Comparison of ENCODE assay signal across 8 mouse cellular contexts in the genomic region with DNA sequence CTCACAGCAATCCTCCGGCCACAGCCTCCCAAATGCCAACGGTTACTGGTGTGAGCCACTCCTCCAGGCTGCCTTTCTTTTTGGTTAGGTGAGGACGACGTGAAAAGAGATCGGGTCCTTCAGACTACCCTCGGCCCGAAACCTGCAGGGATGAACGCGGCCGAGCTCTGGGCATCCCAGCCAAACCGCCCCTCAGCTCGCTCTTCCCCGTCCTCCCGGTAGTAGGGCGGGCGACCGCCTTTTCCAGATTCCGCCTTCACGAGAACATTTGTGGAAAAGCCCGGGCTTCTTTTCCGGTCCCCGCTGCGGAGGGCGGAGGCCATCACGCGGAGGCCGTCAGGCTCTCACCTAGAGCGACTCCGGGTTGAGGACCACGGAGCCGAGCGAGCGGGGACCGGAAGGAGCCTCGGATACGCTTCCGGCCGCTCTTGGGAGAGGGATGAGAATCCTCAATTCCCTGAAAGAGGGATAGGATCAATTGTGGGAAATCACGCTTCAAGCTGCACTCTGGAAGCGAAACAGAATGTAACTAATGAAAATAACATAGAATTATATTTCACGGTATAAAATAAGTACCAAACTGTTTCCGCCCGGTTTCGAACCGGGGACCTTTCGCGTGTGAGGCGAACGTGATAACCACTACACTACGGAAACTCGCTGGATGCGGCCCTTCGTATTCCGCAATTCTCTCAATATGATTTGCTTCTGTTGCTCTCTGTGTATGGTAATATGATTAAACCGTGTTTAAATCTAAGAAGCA. TPM values are rescaled to one million over a fixed set of nuclear protein-coding genes. Genes with fewer than 3 reads are reported as not detected.
DNase-seq lines count a peak whose midpoint lies in the region; ATAC-seq lines count a peak whose summit lies in the region.

No protein-coding gene starts in this region.

- peaks cover 45% of the 10 kb centered on the region for H3K4me1 ChIP-seq in megakaryocyte, embryonic 14.5 days

- no peaks in the 10 kb centered on the region for H3K9me3 ChIP-seq in megakaryocyte, embryonic 14.5 days

- H3K27me3 ChIP-seq in megakaryocyte, embryonic 14.5 days (replicated peaks), result no peaks in the 10 kb centered on the region

- no peaks in the 10 kb centered on the region for H3K36me3 ChIP-seq in megakaryocyte, embryonic 14.5 days (replicated peaks; ENCODE audit: low read length)

- DNase-seq in R1 (ENCODE audit: low read depth, low spot score), result peak; percentile 95
- peak; percentile 84 to 86 for DNase-seq in gastrocnemius, adult 8-10 months (ENCODE audit: low spot score in 2 of 2)
- peak; percentile 97 for DNase-seq in induced T-regulatory cell, adult 2 months (ENCODE audit: low read depth)
- DNase-seq in left cerebral cortex, adult 9 months (ENCODE audit: low spot score in 2 of 2), result peak; percentile 81 to 97
- DNase-seq in right cerebral cortex, adult 2 months (ENCODE audit: low spot score in 2 of 2), result peak; percentile 96 to 97
- DNase-seq in urinary bladder, postnatal 10 days (ENCODE audit: low spot score), result peak; percentile 68

- peak overlapping the region; percentile 94 for H3K4me3 ChIP-seq in megakaryocyte, embryonic 14.5 days (replicated peaks)

- ATAC-seq in common myeloid progenitor, adult 5-6 weeks (replicated peaks; ENCODE audit: low read depth, poor library complexity, severe bottlenecking), result peak; percentile 68

RNA-seq across cellular contexts. Expression of gene Btn1a1, which starts 20.0 kb away (rescaled TPM):
- total RNA-seq in common myeloid progenitor, adult 5-6 weeks (2017), result not detected in 2 replicates
- not detected for total RNA-seq in gastrocnemius, adult 8-10 months (2022)
- polyA plus RNA-seq in megakaryocyte, embryonic 14.5 days (2012; ENCODE audit: insufficient read depth, low replicate concordance), result not detected in 2 replicates

RNA-seq across cellular contexts. Expression of gene Abt1, which starts 22.1 kb away (rescaled TPM):
- 14.7 and 15.6 TPM in 2 replicates for total RNA-seq in common myeloid progenitor, adult 5-6 weeks (2017)
- total RNA-seq in gastrocnemius, adult 8-10 months (2022), result 1 to 10 TPM; 3.2 to 4.8 (median 4.0) TPM
- polyA plus RNA-seq in megakaryocyte, embryonic 14.5 days (2012; ENCODE audit: insufficient read depth, low replicate concordance), result 1.6 and 7.8 TPM in 2 replicates

RNA-seq across cellular contexts. Expression of gene Btn2a2, which starts 42.9 kb away (rescaled TPM):
- total RNA-seq in common myeloid progenitor, adult 5-6 weeks (2017), result not detected in 2 replicates
- not detected for total RNA-seq in gastrocnemius, adult 8-10 months (2022)
- not detected in 2 replicates for polyA plus RNA-seq in megakaryocyte, embryonic 14.5 days (2012; ENCODE audit: insufficient read depth, low replicate concordance)

Comparison
In these comparisons a context has a peak if more than half of its experiments do, and no peak if none do; other contexts are left out.
1. Peak in every context shown above with its lines: DNase-seq, ATAC-seq and H3K4me3 ChIP-seq.